In genomic region chr11:101170354-101170810, GRCm38 (mm10) we compare ENCODE assay signal across 8 mouse cellular contexts. TPM values are rescaled to one million over a fixed set of nuclear protein-coding genes. Genes with fewer than 3 reads are reported as not detected.
DNase-seq lines count a peak whose midpoint lies in the region; ATAC-seq and TF ChIP-seq lines count a peak whose summit lies in the region.

Gene Cntnap1 (plus strand): TSS chr11:101170523.

- H3K27ac ChIP-seq in kidney, adult 2 months (ENCODE audit: insufficient read depth, low read depth, low read length): peak within 1 kb of the TSS; percentile 86
- no peak within 1 kb of the TSS for H3K27ac ChIP-seq in liver, embryonic 14.5 days

- H3K4me2 ChIP-seq in liver, embryonic 14.5 days (ENCODE audit: low read depth): peak within 1 kb of the TSS; percentile 61

- peaks cover 26% of the 10 kb centered on the region; the same call in 1 of the 2 replicates for H3K4me1 ChIP-seq in kidney, adult 2 months (ENCODE audit: control insufficient read depth, insufficient read depth, low read length)
- peaks cover 0 to 12% of the 10 kb centered on the region in 2 experiments; a peak in 2 of 4 replicates for H3K4me1 ChIP-seq in liver, embryonic 14.5 days (replicated peaks; ENCODE audit: control insufficient read depth in 2 of 2, insufficient read depth in 2 of 2, low read length in 1 of 2)

- TF ChIP-seq POLR2A in kidney, adult 2 months (IDR thresholded peaks at IDR 0.05; ENCODE audit: low read depth, low read length): peak; percentile 8

- peaks cover 2% of the 10 kb centered on the region; the same call in 1 of the 2 replicates for H3K36me3 ChIP-seq in kidney, adult 2 months (ENCODE audit: control insufficient read depth, insufficient read depth, low read length)
- no peaks in the 10 kb centered on the region for H3K36me3 ChIP-seq in liver, embryonic 14.5 days (replicated peaks; ENCODE audit: control insufficient read depth, insufficient read depth, low read depth)

- H3K9me3 ChIP-seq in liver, embryonic 14.5 days (ENCODE audit: control insufficient read depth, low read length): no peaks in the 10 kb centered on the region

- peak within 1 kb of the TSS; percentile 91 for H3K4me3 ChIP-seq in kidney, adult 2 months (ENCODE audit: insufficient read depth, low read depth, low read length)
- H3K4me3 ChIP-seq in liver, embryonic 14.5 days (ENCODE audit: insufficient read depth in 1 of 2, low read depth in 2 of 2, low read length in 2 of 2): peak within 1 kb of the TSS; percentile 49 to 68

- no peak for ATAC-seq in liver, embryonic 14.5 days (ENCODE audit: insufficient read depth)

- no peak for TF ChIP-seq EP300 in liver, embryonic 14.5 days (IDR thresholded peaks at IDR 0.05; ENCODE audit: low read depth)

- 1% methylated on average over 35 of the region's 35 CpGs for WGBS in kidney, adult 2 months
- WGBS in liver, embryonic 14.5 days (ENCODE audit: insufficient replicate concordance): 1% methylated on average over 35 of the region's 35 CpGs

- no peaks in the 10 kb centered on the region for H3K27me3 ChIP-seq in kidney, adult 2 months (replicated peaks; ENCODE audit: control insufficient read depth, insufficient read depth, low read length)
- peaks cover 100% of the 10 kb centered on the region for H3K27me3 ChIP-seq in liver, embryonic 14.5 days (ENCODE audit: control insufficient read depth, insufficient read depth, low read length)

- peak in 1 of 2 experiments; percentile 50 for DNase-seq in left cerebral cortex, adult 18-20 months (ENCODE audit: low spot score in 2 of 2)
- no peak for DNase-seq in left cerebral cortex, adult 11 months (ENCODE audit: low spot score)
- peak; percentile 75 for DNase-seq in cerebellum, adult 9-10 months
- DNase-seq in gastrocnemius, postnatal 4 days (ENCODE audit: low spot score in 2 of 2): peak; percentile 64 to 81
- peak; percentile 65 for DNase-seq in kidney, adult 2 months
- DNase-seq in liver, embryonic 14.5 days (ENCODE audit: low read depth in 3 of 3, low spot score in 3 of 3): no peak
- DNase-seq in ovary, postnatal 14 days (ENCODE audit: low spot score): peak; percentile 61
- DNase-seq in frontal cortex, postnatal 10 days (ENCODE audit: low spot score in 2 of 2): no peak

- no peak within 1 kb of the TSS for H3K9ac ChIP-seq in liver, embryonic 14.5 days (replicated peaks)

- no peak for TF ChIP-seq CTCF in kidney, adult 2 months (conservative IDR thresholded peaks at IDR 0.05; ENCODE audit: insufficient read depth, insufficient read length, low read depth, low read length)
- TF ChIP-seq CTCF in liver, embryonic 14.5 days (IDR thresholded peaks at IDR 0.05; ENCODE audit: low read depth): no peak

RNA-seq across cellular contexts. Expression of gene Cntnap1, which starts in this region (rescaled TPM):
- 100 to 1,000 TPM; 158 to 160 TPM for total RNA-seq in left cerebral cortex, adult 18-20 months (2021)
- 1 to 10 TPM; 3.2 to 4.1 TPM for total RNA-seq in gastrocnemius, postnatal 4 days (2021)
- polyA plus RNA-seq in kidney, adult 2 months (2012; rRNA removed): 3.4 and 3.6 TPM in 2 replicates
- 0.11 and 0.16 TPM in 2 replicates for polyA plus RNA-seq in liver, embryonic 14.5 days (2012; rRNA removed)
- polyA plus RNA-seq in liver, embryonic 14.5 days (2014; fragmentation: Nextera tagmentation; extraction: Ambion mirVana): 0.08 TPM in 1 of 2 replicates, not detected in the other

Comparison
In these comparisons a context has a peak if more than half of its experiments do, and no peak if none do; other contexts are left out.
1. RNA of gene Cntnap1 (total RNA-seq): 158 to 160 TPM in left cerebral cortex, adult 18-20 months; 3.2 to 4.1 TPM in gastrocnemius, postnatal 4 days; every median in the first group is over 10 times any median in the second.
2. DNase-seq: peak in cerebellum, adult 9-10 months (single experiment), gastrocnemius, postnatal 4 days (2 of 2), kidney, adult 2 months (single experiment) and ovary, postnatal 14 days (single experiment); none in left cerebral cortex, adult 11 months (single experiment), liver, embryonic 14.5 days (0 of 3) and frontal cortex, postnatal 10 days (0 of 2).